ENCODE assay signal across 8 mouse cellular contexts in the genomic region with DNA sequence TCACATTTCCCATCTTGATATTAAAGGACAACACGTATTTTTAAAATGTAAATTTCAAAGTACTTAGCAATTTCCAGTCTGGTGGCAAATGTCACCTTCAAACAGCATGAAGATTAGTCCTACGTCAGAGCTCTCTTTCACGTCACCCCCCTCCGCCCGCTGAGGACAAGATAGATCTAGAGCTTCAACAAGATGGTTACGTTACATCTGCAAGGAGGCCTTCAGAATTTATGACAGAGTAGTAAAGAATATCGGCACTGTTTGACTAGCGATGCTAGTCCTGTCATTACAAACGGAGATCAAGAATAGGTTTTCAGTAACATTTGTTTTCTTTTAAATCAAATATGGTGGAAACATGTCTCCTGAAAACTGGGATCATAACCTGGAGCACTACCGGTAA. TPM values are rescaled to one million over a fixed set of nuclear protein-coding genes. Genes with fewer than 3 reads are reported as not detected.
DNase-seq lines count a peak whose midpoint lies in the region; ATAC-seq and TF ChIP-seq lines count a peak whose summit lies in the region.

No protein-coding gene starts in this region.

- ATAC-seq in embryonic facial prominence, embryonic 15.5 days (ENCODE audit: insufficient number of reproducible peaks, low FRiP score, low TSS enrichment, low read depth), result no peak
- no peak for ATAC-seq in neural tube, embryonic 14.5 days (ENCODE audit: low read depth)

- H3K36me3 ChIP-seq in MEL (ENCODE audit: control insufficient read depth in 1 of 2, insufficient read depth in 2 of 2, low read length in 2 of 2), result peaks cover 0 to 38% of the 10 kb centered on the region in 2 experiments; a peak in 2 of 4 replicates
- peaks cover 9% of the 10 kb centered on the region; the same call in 1 of the 2 replicates for H3K36me3 ChIP-seq in embryonic facial prominence, embryonic 15.5 days
- peaks cover 4% of the 10 kb centered on the region; the same call in 1 of the 2 replicates for H3K36me3 ChIP-seq in neural tube, embryonic 14.5 days (ENCODE audit: control insufficient read depth, insufficient read depth, low read length)

- TF ChIP-seq CTCF in MEL (IDR thresholded peaks at IDR 0.05 in 2 of 3, conservative IDR thresholded peaks at IDR 0.05 in 1 of 3; ENCODE audit: control insufficient read depth in 1 of 3, insufficient read depth in 1 of 3, low read depth in 2 of 3, low read length in 3 of 3, poor library complexity in 1 of 3, severe bottlenecking in 1 of 3), result no peak

- peaks cover 9 to 25% of the 10 kb centered on the region in 2 experiments for H3K4me1 ChIP-seq in MEL (ENCODE audit: control insufficient read depth in 1 of 2, insufficient read depth in 2 of 2, low read length in 2 of 2)
- peaks cover 22% of the 10 kb centered on the region for H3K4me1 ChIP-seq in embryonic facial prominence, embryonic 15.5 days
- peaks cover 25% of the 10 kb centered on the region for H3K4me1 ChIP-seq in neural tube, embryonic 14.5 days (ENCODE audit: control insufficient read depth, insufficient read depth, low read length)

- intact Hi-C loops in left cerebral cortex, postnatal 25 days (cut with DNase I), result loop anchor here (5.0 kb wide), 1 partner anchor 199 kb away; the partner anchor contains the start of gene Ugp2

- H3K4me2 ChIP-seq in embryonic facial prominence, embryonic 15.5 days (replicated peaks), result peak overlapping the region; percentile 67
- H3K4me2 ChIP-seq in neural tube, embryonic 14.5 days (ENCODE audit: low read depth, low read length), result peak overlapping the region; percentile 73

- peak overlapping the region; percentile 70 for H3K9ac ChIP-seq in MEL (ENCODE audit: control insufficient read depth, low read depth, low read length, poor library complexity, severe bottlenecking)
- H3K9ac ChIP-seq in embryonic facial prominence, embryonic 15.5 days, result peak overlapping the region; percentile 49
- H3K9ac ChIP-seq in neural tube, embryonic 14.5 days (replicated peaks; ENCODE audit: low read depth, low read length), result peak overlapping the region; percentile 72

- TF ChIP-seq POLR2A in MEL (IDR thresholded peaks at IDR 0.05; ENCODE audit: control insufficient read depth in 1 of 2, insufficient read depth in 1 of 2, low read depth in 1 of 2, low read length in 2 of 2, poor library complexity in 1 of 2), result no peak

- peak overlapping the region; percentile 38 for H3K27ac ChIP-seq in MEL (ENCODE audit: control insufficient read depth, low read depth, low read length)
- peak overlapping the region; percentile 83; the same call in 1 of the 2 replicates for H3K27ac ChIP-seq in embryonic facial prominence, embryonic 15.5 days (replicated peaks)
- H3K27ac ChIP-seq in neural tube, embryonic 14.5 days (ENCODE audit: low read depth, low read length), result peak overlapping the region; percentile 83

- 7% methylated on average over 10 of the region's 10 CpGs for WGBS in embryonic facial prominence, embryonic 15.5 days
- 9% methylated on average over 10 of the region's 10 CpGs for WGBS in neural tube, embryonic 14.5 days

- no peaks in the 10 kb centered on the region for H3K9me3 ChIP-seq in MEL (replicated peaks; ENCODE audit: insufficient read depth, low read length)
- H3K9me3 ChIP-seq in embryonic facial prominence, embryonic 15.5 days (replicated peaks), result no peaks in the 10 kb centered on the region
- H3K9me3 ChIP-seq in neural tube, embryonic 14.5 days (ENCODE audit: control insufficient read depth, low read length), result no peaks in the 10 kb centered on the region

- no peaks in the 10 kb centered on the region for H3K27me3 ChIP-seq in MEL (ENCODE audit: control insufficient read depth in 1 of 2, insufficient read depth in 2 of 2, low read length in 2 of 2)
- H3K27me3 ChIP-seq in embryonic facial prominence, embryonic 15.5 days, result no peaks in the 10 kb centered on the region
- no peaks in the 10 kb centered on the region for H3K27me3 ChIP-seq in neural tube, embryonic 14.5 days (ENCODE audit: control insufficient read depth, insufficient read depth, low read length)

- no peak for TF ChIP-seq RAD21 in MEL (IDR thresholded peaks at IDR 0.05; ENCODE audit: low read depth, low read length)

- peaks cover 9% of the 10 kb centered on the region for H3K79me2 ChIP-seq in MEL (ENCODE audit: control insufficient read depth, insufficient read depth, low read length, poor library complexity)

- TF ChIP-seq EP300 in MEL (IDR thresholded peaks at IDR 0.05; ENCODE audit: low read depth in 1 of 2, low read length in 2 of 2), result no peak

- peak overlapping the region; percentile 57 to 85 for H3K4me3 ChIP-seq in MEL (ENCODE audit: control insufficient read depth in 1 of 2, insufficient read depth in 1 of 2, low read depth in 2 of 2, low read length in 2 of 2)
- H3K4me3 ChIP-seq in embryonic facial prominence, embryonic 15.5 days (replicated peaks), result peak overlapping the region; percentile 72
- peak overlapping the region; percentile 71 for H3K4me3 ChIP-seq in neural tube, embryonic 14.5 days (ENCODE audit: low read depth, low read length)

- DNase-seq in cerebellum, adult 11 months, result peak; percentile 31
- no peak for DNase-seq in cerebellum, postnatal 4 days (ENCODE audit: low spot score in 2 of 2)
- peak; percentile 81 for DNase-seq in MEL (ENCODE audit: low read depth, low spot score)
- peak; percentile 6 for DNase-seq in hindlimb bud, embryonic 11.5 days (ENCODE audit: extremely low spot score, low read depth, low spot score)
- peak; percentile 51 to 84 for DNase-seq in left cerebral cortex, postnatal 25 days (ENCODE audit: low spot score in 2 of 2)
- no peak for DNase-seq in urinary bladder, postnatal 10 days (ENCODE audit: low spot score)

TF ChIP-seq in MEL, 35 proteins besides CTCF, POLR2A, EP300 and RAD21:
- TF ChIP-seq GABPA (IDR thresholded peaks at IDR 0.05; ENCODE audit: low read depth, low read length) (no peak), RCOR1 (IDR thresholded peaks at IDR 0.05; ENCODE audit: low read depth, low read length) (no peak), ZC3H11A (IDR thresholded peaks at IDR 0.05; ENCODE audit: low read depth, low read length) (no peak), ELF1 (IDR thresholded peaks at IDR 0.05; ENCODE audit: low read depth, low read length) (no peak), POLR2AphosphoS5 (IDR thresholded peaks at IDR 0.05; ENCODE audit: borderline replicate concordance, low read depth, low read length) (no peak), SIN3A (IDR thresholded peaks at IDR 0.05; ENCODE audit: low read length) (no peak), ETS1 (IDR thresholded peaks at IDR 0.05; ENCODE audit: low read depth, low read length) (peak; percentile 34; the same call in 1 of the 2 replicates), MAFK (IDR thresholded peaks at IDR 0.05; ENCODE audit: borderline replicate concordance, low read depth, low read length) (no peak), MYC (IDR thresholded peaks at IDR 0.05; ENCODE audit: low read depth, low read length) (no peak), USF1 (IDR thresholded peaks at IDR 0.05; ENCODE audit: low read depth, low read length) (no peak), JUND (IDR thresholded peaks at IDR 0.05; ENCODE audit: low read depth, low read length) (no peak), HCFC1 (IDR thresholded peaks at IDR 0.05; ENCODE audit: low read depth, low read length) (0 out of 2 replicates have a peak, but pooled peaks have one; percentile 13), MEF2A (IDR thresholded peaks at IDR 0.05; ENCODE audit: extremely low read depth, insufficient replicate concordance, low read depth, low read length, poor library complexity, severe bottlenecking) (no peak), NRF1 (IDR thresholded peaks at IDR 0.05; ENCODE audit: insufficient read depth, low read depth, low read length, poor library complexity, severe bottlenecking) (no peak), MXI1 (IDR thresholded peaks at IDR 0.05; ENCODE audit: low read depth, low read length) (no peak), CHD1 (IDR thresholded peaks at IDR 0.05; ENCODE audit: low read depth, low read length) (0 out of 2 replicates have a peak, but pooled peaks have one; percentile 61), MAX (IDR thresholded peaks at IDR 0.05; ENCODE audit: low read length) (0 out of 2 replicates have a peak, but pooled peaks have one; percentile 14), BHLHE40 (IDR thresholded peaks at IDR 0.05; ENCODE audit: borderline replicate concordance, low read depth, low read length) (no peak)

RNA-seq across cellular contexts. Expression of gene Wdpcp, which starts 1.1 kb away (rescaled TPM):
- 0.81 and 1.3 TPM in 2 replicates for total RNA-seq in MEL (2012; rRNA removed)
- 1 to 10 TPM in 1 of 2 experiments, not detected in 1; 1.3 TPM for polyA plus RNA-seq in MEL (2012; ENCODE audit: insufficient read depth in 1 of 2, insufficient read length in 2 of 2, low read depth in 1 of 2, low replicate concordance in 2 of 2, missing spikeins in 1 of 2)
- 12.7 and 17.3 TPM in 2 replicates for polyA plus RNA-seq in embryonic facial prominence, embryonic 15.5 days (2015; fragmentation: Nextera tagmentation; extraction: Ambion mirVana)
- total RNA-seq in left cerebral cortex, postnatal 25 days (2021), result 10 to 100 TPM; 12.4 to 12.7 TPM
- 8.4 and 10.5 TPM in 2 replicates for polyA plus RNA-seq in neural tube, embryonic 14.5 days (2014; fragmentation: Nextera tagmentation; extraction: Ambion mirVana)

RNA-seq across cellular contexts. Expression of gene Mdh1, which starts 1.2 kb away (rescaled TPM):
- total RNA-seq in MEL (2012; rRNA removed), result 175 and 208 TPM in 2 replicates
- polyA plus RNA-seq in MEL (2012; ENCODE audit: insufficient read depth in 1 of 2, insufficient read length in 2 of 2, low read depth in 1 of 2, low replicate concordance in 2 of 2, missing spikeins in 1 of 2), result 100 to 1,000 TPM; 174 to 329 TPM
- 394 and 398 TPM in 2 replicates for polyA plus RNA-seq in embryonic facial prominence, embryonic 15.5 days (2015; fragmentation: Nextera tagmentation; extraction: Ambion mirVana)
- 100 to 1,000 TPM; 893 to 909 TPM for total RNA-seq in left cerebral cortex, postnatal 25 days (2021)
- polyA plus RNA-seq in neural tube, embryonic 14.5 days (2014; fragmentation: Nextera tagmentation; extraction: Ambion mirVana), result 540 and 656 TPM in 2 replicates

Comparison
In these comparisons a context has a peak if more than half of its experiments do, and no peak if none do; other contexts are left out.
1. DNase-seq: peak in cerebellum, adult 11 months (single experiment), MEL (single experiment), hindlimb bud, embryonic 11.5 days (single experiment) and left cerebral cortex, postnatal 25 days (2 of 2); none in cerebellum, postnatal 4 days (0 of 2) and urinary bladder, postnatal 10 days (single experiment).
2. Peak in every context shown above with its lines, with median percentiles within 50 percentile points of each other: H3K27ac ChIP-seq, H3K4me3 ChIP-seq and H3K9ac ChIP-seq.